Comparison of ENCODE assay signal across 8 mouse cellular contexts in the genomic region with DNA sequence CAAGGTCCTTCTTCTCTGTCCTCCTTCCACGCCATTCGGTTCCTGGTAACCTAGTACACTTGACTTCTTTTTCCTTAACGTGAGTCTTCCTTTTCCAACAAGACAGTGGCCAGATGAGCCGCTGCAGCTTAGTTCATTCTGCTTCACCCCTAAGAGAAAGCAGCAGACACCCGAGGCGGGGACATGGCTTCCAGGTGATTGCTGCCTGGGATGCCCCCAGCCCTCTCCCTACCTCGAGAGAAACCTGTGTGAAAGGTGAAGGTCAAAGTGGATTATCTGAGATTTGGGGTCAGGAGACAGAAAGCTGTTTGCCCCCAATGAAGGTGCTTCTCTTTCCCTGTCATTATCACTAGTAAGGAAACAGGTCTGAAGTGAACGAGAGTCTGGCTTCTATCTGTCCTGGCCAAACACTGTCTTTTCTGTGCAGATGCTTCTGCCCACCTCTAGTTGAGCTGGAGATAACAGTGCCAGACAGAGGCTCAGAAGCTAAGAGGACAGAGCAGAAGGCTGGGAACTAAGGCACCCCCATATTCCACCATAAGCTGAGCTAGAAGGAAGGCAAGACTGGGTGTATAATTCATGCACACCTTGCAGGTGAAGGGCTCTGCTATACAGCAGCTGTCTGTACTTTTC. TPM values are rescaled to one million over a fixed set of nuclear protein-coding genes. Genes with fewer than 3 reads are reported as not detected.
DNase-seq lines count a peak whose midpoint lies in the region; ATAC-seq and TF ChIP-seq lines count a peak whose summit lies in the region.

No protein-coding gene starts in this region.

- peaks cover 15% of the 10 kb centered on the region for H3K4me1 ChIP-seq in testis, adult 2 months (ENCODE audit: control insufficient read depth, insufficient read depth, low read length)
- no peaks in the 10 kb centered on the region for H3K4me1 ChIP-seq in liver, embryonic 16.5 days (ENCODE audit: control insufficient read depth, low read depth, low read length)

- peak overlapping the region; percentile 53 for H3K4me2 ChIP-seq in liver, embryonic 16.5 days (ENCODE audit: low read depth, low read length)

- WGBS in liver, embryonic 16.5 days (ENCODE audit: insufficient replicate concordance) = 27% methylated on average over 8 of the region's 8 CpGs

- H3K27ac ChIP-seq in testis, adult 2 months (ENCODE audit: control insufficient read depth, insufficient read depth, low read depth, low read length) = no peak overlapping the region
- H3K27ac ChIP-seq in liver, embryonic 16.5 days (ENCODE audit: low read length) = no peak overlapping the region

- no peaks in the 10 kb centered on the region for H3K27me3 ChIP-seq in testis, adult 2 months (ENCODE audit: control insufficient read depth, insufficient read depth, low read length)
- peaks cover 3% of the 10 kb centered on the region for H3K27me3 ChIP-seq in liver, embryonic 16.5 days (ENCODE audit: control insufficient read depth, insufficient read depth, low read depth, low read length)

- no peak for TF ChIP-seq POLR2A in testis, adult 2 months (IDR thresholded peaks at IDR 0.05; ENCODE audit: control insufficient read depth, low read depth, low read length)

- peak; percentile 11 for DNase-seq in cerebellum, adult 11-12 months
- no peak for DNase-seq in cerebellum, postnatal 25 days
- no peak for DNase-seq in testis, postnatal 14 days (ENCODE audit: low spot score)
- DNase-seq in c-Kit-positive CD71-positive TER-119-positive erythroid progenitor cells, embryonic 14.5 days (ENCODE audit: low spot score) = no peak
- no peak for DNase-seq in right cerebral cortex, postnatal 36 days (ENCODE audit: low spot score in 2 of 2)
- no peak for DNase-seq in layer of hippocampus, adult 8-10 months (ENCODE audit: low spot score in 2 of 2)

- H3K9ac ChIP-seq in liver, embryonic 16.5 days (ENCODE audit: low read depth, low read length) = no peak overlapping the region

- H3K4me3 ChIP-seq in testis, adult 2 months (ENCODE audit: control insufficient read depth, low read depth, low read length) = peak overlapping the region; percentile 77
- H3K4me3 ChIP-seq in liver, embryonic 16.5 days (ENCODE audit: low read depth, low read length) = no peak overlapping the region

- ATAC-seq in liver, embryonic 16.5 days (ENCODE audit: low read depth) = no peak

- no peak for TF ChIP-seq CTCF in testis, adult 2 months (IDR thresholded peaks at IDR 0.05; ENCODE audit: control insufficient read depth, insufficient read depth, insufficient replicate concordance, low read depth, low read length)

- no peaks in the 10 kb centered on the region for H3K36me3 ChIP-seq in testis, adult 2 months (ENCODE audit: control insufficient read depth, insufficient read depth, low read length)
- H3K36me3 ChIP-seq in liver, embryonic 16.5 days (ENCODE audit: control insufficient read depth, insufficient read depth) = no peaks in the 10 kb centered on the region

- H3K9me3 ChIP-seq in liver, embryonic 16.5 days (replicated peaks; ENCODE audit: control insufficient read depth, low read length) = no peaks in the 10 kb centered on the region

RNA-seq across cellular contexts. Expression of gene Impdh1, which starts 16.8 kb away (rescaled TPM):
- 6.1 and 7.7 TPM in 2 replicates for polyA plus RNA-seq in testis, adult 2 months (2012; rRNA removed)
- 8.4 and 10.0 TPM in 2 replicates for polyA plus RNA-seq in liver, embryonic 16.5 days (2015; fragmentation: Nextera tagmentation; extraction: Ambion mirVana)
- 10 to 100 TPM; 36.4 to 45.0 (median 41.1) TPM for total RNA-seq in layer of hippocampus, adult 8-10 months (2022)

RNA-seq across cellular contexts. Expression of gene Prrt4, which starts 20.0 kb away (rescaled TPM):
- polyA plus RNA-seq in testis, adult 2 months (2012; rRNA removed) = 0.48 and 0.57 TPM in 2 replicates
- 0.04 TPM in 1 of 2 replicates, not detected in the other for polyA plus RNA-seq in liver, embryonic 16.5 days (2015; fragmentation: Nextera tagmentation; extraction: Ambion mirVana)
- 1 to 10 TPM; 2.6 to 3.5 (median 3.0) TPM for total RNA-seq in layer of hippocampus, adult 8-10 months (2022)

RNA-seq across cellular contexts. Expression of gene Rbm28, which starts 34.5 kb away (rescaled TPM):
- polyA plus RNA-seq in testis, adult 2 months (2012; rRNA removed) = 27.1 and 27.5 TPM in 2 replicates
- polyA plus RNA-seq in liver, embryonic 16.5 days (2015; fragmentation: Nextera tagmentation; extraction: Ambion mirVana) = 8.8 and 8.9 TPM in 2 replicates
- total RNA-seq in layer of hippocampus, adult 8-10 months (2022) = 10 to 100 TPM; 38.0 to 52.6 (median 44.6) TPM
